Mouse (Mus musculus) neural tube, embryonic 10.5 days (tissue): ENCODE data around the gene Dedd2.

Experiments
- DNase-seq: peaks from one replicate; pipeline ENCODE4 v3.0.0-alpha.2; 2017; ENCODE audit warnings: low spot score; ENCODE audit errors: extremely low spot score

Dedd2 gene

GRCm38 (mm10) chr7:25179606-25180161 is 40.7 kb downstream of the Dedd2 start, which contains the start of gene Pou2f2:
TSS of gene Pou2f2 (minus strand) at chr7:25179726.
- peak; percentile 93 for DNase-seq

- peak; percentile 48 for DNase-seq
Observed at GRCm38 (mm10) chr7:25178787-25179605, 41.4 kb downstream of the Dedd2 start.

GRCm38 (mm10) chr7:25178317-25178716 is 42.1 kb downstream of the Dedd2 start:
- DNase-seq: no peak

GRCm38 (mm10) chr7:25174343-25174742 is 46.1 kb downstream of the Dedd2 start:
- DNase-seq: no peak

GRCm38 (mm10) chr7:25172669-25173068 is 47.7 kb downstream of the Dedd2 start:
- DNase-seq: no peak

- no peak for DNase-seq
Observed at GRCm38 (mm10) chr7:25170583-25170982, 49.8 kb downstream of the Dedd2 start.

GRCm38 (mm10) chr7:25166106-25166505 is 54.3 kb downstream of the Dedd2 start:
- DNase-seq: no peak

- no peak for DNase-seq
Observed at GRCm38 (mm10) chr7:25156158-25156648, 64.2 kb downstream of the Dedd2 start.

- DNase-seq: no peak
Observed at GRCm38 (mm10) chr7:25155469-25156157, 64.8 kb downstream of the Dedd2 start.

- DNase-seq: no peak
Observed at GRCm38 (mm10) chr7:25154648-25155047, 65.8 kb downstream of the Dedd2 start.

- no peak for DNase-seq
Observed at GRCm38 (mm10) chr7:25153841-25154240, 66.6 kb downstream of the Dedd2 start.

GRCm38 (mm10) chr7:25151916-25152556 is 68.4 kb downstream of the Dedd2 start:
- no peak for DNase-seq

- peak; percentile 79 for DNase-seq
Observed at GRCm38 (mm10) chr7:25151009-25151408, 69.4 kb downstream of the Dedd2 start.

- DNase-seq: peak; percentile 60
Observed at GRCm38 (mm10) chr7:25150151-25150663, 70.2 kb downstream of the Dedd2 start.
